Mouse (Mus musculus): ENCODE data around the gene Efl1.

DNA sequence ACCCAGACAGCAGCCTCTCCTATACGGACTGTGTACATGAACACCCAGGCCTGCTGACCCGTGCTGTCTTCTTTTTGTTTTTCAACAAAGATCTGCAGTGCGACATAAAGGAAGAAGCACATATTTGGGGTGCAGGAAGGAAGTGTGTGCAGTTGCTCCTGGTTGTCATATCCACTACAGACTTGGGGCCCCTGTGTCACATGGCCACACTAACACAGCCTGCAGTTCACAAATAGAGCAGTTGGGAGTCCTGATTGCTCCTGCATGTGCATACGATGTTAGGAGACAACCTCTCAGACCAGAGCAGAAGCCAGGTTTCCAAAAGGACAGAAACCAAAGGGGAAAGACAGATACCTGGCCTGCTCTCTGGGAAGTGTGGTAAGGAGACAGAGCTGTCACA lies 172.2 kb downstream of the Efl1 start:
- TF ChIP-seq CTCF (conservative IDR thresholded peaks at IDR 0.05; ENCODE audit: low read length) (no peak), NANOG (IDR thresholded peaks at IDR 0.05; ENCODE audit: borderline replicate concordance, low read length) (no peak)
